Comparison of ENCODE assay signal across 8 mouse cellular contexts in genomic region chr2:177498067-177498466, GRCm38 (mm10). TPM values are rescaled to one million over a fixed set of nuclear protein-coding genes. Genes with fewer than 3 reads are reported as not detected.
DNase-seq lines count a peak whose midpoint lies in the region; ATAC-seq and TF ChIP-seq lines count a peak whose summit lies in the region.
"Not testable (repeated sequence)": the region's sequence is repeated elsewhere in the genome, so short reads cannot be mapped to it uniquely, and the experiment has no call there.

TSS of gene Gm14403 (plus strand) at chr2:177498215.

- H3K9me3 ChIP-seq in hindbrain, embryonic 12.5 days (replicated peaks); midbrain, embryonic 16.5 days (replicated peaks; ENCODE audit: control insufficient read depth, low read length, poor library complexity, severe bottlenecking): not testable (repeated sequence)

- TF ChIP-seq POLR2A in cortical plate, adult 2 months (IDR thresholded peaks at IDR 0.05; ENCODE audit: extremely low read depth, insufficient read depth, low read length): not testable (repeated sequence)
- TF ChIP-seq POLR2A in liver, adult 2 months (IDR thresholded peaks at IDR 0.05; ENCODE audit: extremely low read depth, insufficient read depth, low read length): 0 out of 2 replicates have a peak, but pooled peaks have one; percentile 9

- H3K4me1 ChIP-seq in cortical plate, adult 2 months (ENCODE audit: control insufficient read depth, insufficient read depth, low read length); hindbrain, embryonic 12.5 days; liver, adult 2 months (ENCODE audit: control insufficient read depth, insufficient read depth, low read length); midbrain, embryonic 16.5 days (ENCODE audit: control insufficient read depth, insufficient read depth, low read length): not testable (repeated sequence)

- not testable (repeated sequence) for H3K9ac ChIP-seq in hindbrain, embryonic 12.5 days; midbrain, embryonic 16.5 days (ENCODE audit: low read depth, low read length)
- H3K9ac ChIP-seq in liver, adult 2 months (ENCODE audit: low read depth, low read length): peak within 1 kb of the TSS; percentile 59

- not testable (repeated sequence) for TF ChIP-seq CTCF in cortical plate, adult 2 months (IDR thresholded peaks at IDR 0.05; ENCODE audit: extremely low read depth, insufficient read depth, low read length); liver, adult 2 months (IDR thresholded peaks at IDR 0.05; ENCODE audit: low read depth, low read length)

- ATAC-seq in hindbrain, embryonic 12.5 days (ENCODE audit: low FRiP score); midbrain, embryonic 16.5 days: not testable (repeated sequence)

- 14% methylated on average over 7 of the region's 7 CpGs for WGBS in hindbrain, embryonic 12.5 days
- WGBS in liver, adult 2 months: 8% methylated on average over 7 of the region's 7 CpGs
- 32% methylated on average over 7 of the region's 7 CpGs for WGBS in midbrain, embryonic 16.5 days

- peak; percentile 65 for DNase-seq in adipocyte (ENCODE audit: low spot score)
- DNase-seq in gastrocnemius, postnatal 10 days: peak; percentile 28
- peak; percentile 55 for DNase-seq in layer of hippocampus, adult 11-12 months (ENCODE audit: low spot score)
- peak; percentile 86 for DNase-seq in liver, adult 2 months (ENCODE audit: extremely low read depth, low read depth, low spot score)
- DNase-seq in telencephalon, adult 2 months (ENCODE audit: low read depth, low spot score): peak; percentile 11

- H3K27me3 ChIP-seq in hindbrain, embryonic 12.5 days; liver, adult 2 months (ENCODE audit: control insufficient read depth, insufficient read depth, low read length); midbrain, embryonic 16.5 days (ENCODE audit: control insufficient read depth, insufficient read depth, low read depth, low read length): not testable (repeated sequence)

- H3K4me2 ChIP-seq in hindbrain, embryonic 12.5 days (replicated peaks): peak within 1 kb of the TSS; percentile 38
- peak within 1 kb of the TSS; percentile 41 for H3K4me2 ChIP-seq in midbrain, embryonic 16.5 days (ENCODE audit: low read length)

- H3K4me3 ChIP-seq in cortical plate, adult 2 months (ENCODE audit: insufficient read depth, low read length): peak within 1 kb of the TSS; percentile 88
- H3K4me3 ChIP-seq in hindbrain, embryonic 12.5 days: peak within 1 kb of the TSS; percentile 33
- peak within 1 kb of the TSS; percentile 62 for H3K4me3 ChIP-seq in liver, adult 2 months (ENCODE audit: insufficient read depth, low read depth, low read length)
- H3K4me3 ChIP-seq in midbrain, embryonic 16.5 days (ENCODE audit: low read depth, low read length): peak within 1 kb of the TSS; percentile 31

- not testable (repeated sequence) for H3K27ac ChIP-seq in cortical plate, adult 2 months (ENCODE audit: insufficient read depth, low read length); hindbrain, embryonic 12.5 days; midbrain, embryonic 16.5 days (ENCODE audit: low read length)
- peak within 1 kb of the TSS; percentile 61 for H3K27ac ChIP-seq in liver, adult 2 months (replicated peaks; ENCODE audit: insufficient read depth, low read depth, low read length)

- H3K79me2 ChIP-seq in liver, adult 2 months (ENCODE audit: control insufficient read depth, insufficient read depth, low read length): not testable (repeated sequence)

- not testable (repeated sequence) for H3K36me3 ChIP-seq in hindbrain, embryonic 12.5 days; liver, adult 2 months (ENCODE audit: control insufficient read depth, insufficient read depth, low read length); midbrain, embryonic 16.5 days (ENCODE audit: control insufficient read depth, insufficient read depth, low read length)

RNA-seq across cellular contexts. Expression of gene Gm14403, which starts in this region (rescaled TPM):
- 8.2 and 9.5 TPM in 2 replicates for polyA plus RNA-seq in cortical plate, adult 2 months (2012; rRNA removed)
- 10 to 100 TPM; 21.1 to 22.4 TPM for total RNA-seq in gastrocnemius, postnatal 10 days (2021)
- polyA plus RNA-seq in hindbrain, embryonic 12.5 days (2016; fragmentation: Nextera tagmentation; extraction: Ambion mirVana): 4.2 and 4.8 TPM in 2 replicates
- 27.0 and 54.8 TPM in 2 replicates for total RNA-seq in liver, adult 2 months (2014; rRNA removed)
- 2.2 and 4.4 TPM in 2 replicates for polyA plus RNA-seq in liver, adult 2 months (2012; rRNA removed)
- polyA plus RNA-seq in midbrain, embryonic 16.5 days (2015; fragmentation: Nextera tagmentation; extraction: Ambion mirVana): 3.2 and 3.4 TPM in 2 replicates

Comparison
In these comparisons a context has a peak if more than half of its experiments do, and no peak if none do; other contexts are left out.
1. DNase-seq: peak in every context shown above with its lines; median percentile 86 in liver, adult 2 months; 65 in adipocyte; 55 in layer of hippocampus, adult 11-12 months; 28 in gastrocnemius, postnatal 10 days; 11 in telencephalon, adult 2 months.
2. H3K4me3 ChIP-seq: peak in every context shown above with its lines; median percentile 88 in cortical plate, adult 2 months; 62 in liver, adult 2 months; 33 in hindbrain, embryonic 12.5 days; 31 in midbrain, embryonic 16.5 days.